Mouse (Mus musculus): ENCODE results near the gene Enox1. TPM values are rescaled to one million over a fixed set of nuclear protein-coding genes. Genes with fewer than 3 reads are reported as not detected.
"Not testable (repeated sequence)": the region's sequence is repeated elsewhere in the genome, so short reads cannot be mapped to it uniquely, and the experiment has no call there.

Enox1 gene
- polyA plus RNA-seq (2015; fragmentation: Nextera tagmentation; extraction: Ambion mirVana): 2.4 TPM in 2 replicates

DNA sequence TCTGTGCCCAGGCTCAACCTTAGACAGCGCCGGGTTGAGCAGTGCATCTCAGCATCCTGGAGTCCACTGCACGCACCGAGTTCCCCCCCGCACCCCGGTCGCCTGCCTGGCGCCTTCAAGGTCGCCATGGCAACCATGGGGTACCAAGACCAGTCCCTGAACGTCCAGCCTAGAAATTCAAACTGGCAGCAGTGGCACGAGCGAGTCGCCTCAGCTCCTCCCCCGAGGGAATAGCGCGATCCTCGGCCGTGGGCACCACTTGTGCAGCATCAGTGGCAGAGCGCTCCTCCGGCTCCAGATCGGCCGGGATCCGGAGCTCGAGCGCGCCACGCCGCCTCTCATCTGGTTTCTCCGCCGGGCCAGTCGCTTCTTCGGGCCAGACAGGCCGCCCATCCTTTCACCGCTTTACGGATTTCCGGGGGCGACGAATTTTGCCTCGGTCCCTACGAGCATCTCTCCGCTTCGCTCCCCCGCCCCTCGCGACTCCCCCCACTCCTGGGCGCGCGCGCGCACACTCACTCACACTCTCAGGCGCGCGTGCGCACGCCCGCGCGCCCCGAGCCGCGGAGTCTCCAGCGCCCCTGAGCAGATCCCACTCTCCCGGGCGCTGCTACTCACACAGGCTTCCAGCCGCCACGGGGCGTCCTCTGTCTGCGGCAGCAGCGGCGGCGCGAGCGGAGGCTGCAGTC, at the start of gene Enox1:
Gene Enox1 (plus strand): TSS at position 542 of the 689 bp plus-strand sequence.
- peak within 1 kb of the TSS; percentile 100 for H3K4me2 ChIP-seq (ENCODE audit: low read depth, low read length)
- peaks cover 41% of the 10 kb centered on the region for H3K27me3 ChIP-seq (ENCODE audit: control insufficient read depth, insufficient read depth, low read depth, low read length)
- H3K27ac ChIP-seq (ENCODE audit: low read length): no peak within 1 kb of the TSS
- H3K36me3 ChIP-seq (ENCODE audit: control insufficient read depth, insufficient read depth, low read length): no peaks in the 10 kb centered on the region
- peaks cover 17% of the 10 kb centered on the region; the same call in 1 of the 2 replicates for H3K4me1 ChIP-seq (replicated peaks; ENCODE audit: control insufficient read depth, insufficient read depth, low read length)
- WGBS: under 1% methylated on average over 69 of the region's 73 CpGs
- H3K9me3 ChIP-seq (ENCODE audit: control insufficient read depth, low read length): no peaks in the 10 kb centered on the region
- peak; percentile 88 for ATAC-seq (ENCODE audit: low read depth)
- peak within 1 kb of the TSS; percentile 69 for H3K4me3 ChIP-seq (ENCODE audit: low read length)
- peak within 1 kb of the TSS; percentile 61 for H3K9ac ChIP-seq (ENCODE audit: low read length)

DNA sequence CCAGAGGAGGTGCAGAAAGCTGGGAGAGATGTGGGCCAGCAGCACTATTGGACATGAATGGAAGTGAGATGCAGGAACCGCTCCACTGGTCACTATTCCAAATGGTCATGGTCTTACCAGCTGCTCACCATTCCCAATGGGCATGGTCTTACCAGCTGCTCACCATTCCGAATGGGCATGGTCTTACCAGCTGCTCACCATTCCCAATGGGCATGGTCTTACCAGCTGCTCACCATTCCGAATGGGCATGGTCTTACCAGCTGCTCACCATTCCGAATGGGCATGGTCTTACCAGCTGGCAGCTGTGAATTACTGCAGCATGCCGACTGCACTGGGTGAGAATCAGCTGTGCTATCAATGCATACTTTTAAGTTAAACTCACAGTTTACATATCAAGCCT, 45.9 kb upstream of the Enox1 start:
- H3K27me3 ChIP-seq (ENCODE audit: control insufficient read depth, insufficient read depth, low read depth, low read length); H3K36me3 ChIP-seq (ENCODE audit: control insufficient read depth, insufficient read depth, low read length); H3K9me3 ChIP-seq (ENCODE audit: control insufficient read depth, low read length); H3K4me1 ChIP-seq (replicated peaks; ENCODE audit: control insufficient read depth, insufficient read depth, low read length); H3K4me2 ChIP-seq (ENCODE audit: low read depth, low read length); H3K4me3 ChIP-seq (ENCODE audit: low read length); H3K9ac ChIP-seq (ENCODE audit: low read length); H3K27ac ChIP-seq (ENCODE audit: low read length); ATAC-seq (ENCODE audit: low read depth): not testable (repeated sequence)
- 81% methylated on average over 5 of the region's 5 CpGs for WGBS

GRCm38 (mm10) chr14:77130612-77131011, 26.0 kb upstream of the Enox1 start:
- no peak for ATAC-seq (ENCODE audit: low read depth)

GRCm38 (mm10) chr14:77136936-77137335, 19.6 kb upstream of the Enox1 start:
- Histone ChIP-seq H3K4me1 (replicated peaks; ENCODE audit: control insufficient read depth, insufficient read depth, low read length) (no peaks in the 10 kb centered on the region), H3K27ac (ENCODE audit: low read length) (no peak overlapping the region), H3K4me3 (ENCODE audit: low read length) (no peak overlapping the region), H3K9ac (ENCODE audit: low read length) (no peak overlapping the region), H3K9me3 (ENCODE audit: control insufficient read depth, low read length) (no peaks in the 10 kb centered on the region), H3K27me3 (ENCODE audit: control insufficient read depth, insufficient read depth, low read depth, low read length) (no peaks in the 10 kb centered on the region), H3K4me2 (ENCODE audit: low read depth, low read length) (no peak overlapping the region), H3K36me3 (ENCODE audit: control insufficient read depth, insufficient read depth, low read length) (no peaks in the 10 kb centered on the region)
- no peak for ATAC-seq (ENCODE audit: low read depth)
- 35% methylated on average over 6 of the region's 6 CpGs for WGBS

More at GRCm38 (mm10) chr14:77130612-77131011, 26.0 kb upstream of the Enox1 start:
- no peak overlapping the region for H3K27ac ChIP-seq (ENCODE audit: low read length)
- no peak overlapping the region for H3K4me2 ChIP-seq (ENCODE audit: low read depth, low read length)
- H3K4me1 ChIP-seq (replicated peaks; ENCODE audit: control insufficient read depth, insufficient read depth, low read length): no peaks in the 10 kb centered on the region
- H3K4me3 ChIP-seq (ENCODE audit: low read length): no peak overlapping the region
- WGBS: 90% methylated on average over 5 of the region's 5 CpGs
- no peaks in the 10 kb centered on the region for H3K27me3 ChIP-seq (ENCODE audit: control insufficient read depth, insufficient read depth, low read depth, low read length)
- H3K9ac ChIP-seq (ENCODE audit: low read length): no peak overlapping the region
- no peaks in the 10 kb centered on the region for H3K36me3 ChIP-seq (ENCODE audit: control insufficient read depth, insufficient read depth, low read length)
- H3K9me3 ChIP-seq (ENCODE audit: control insufficient read depth, low read length): no peaks in the 10 kb centered on the region

DNA sequence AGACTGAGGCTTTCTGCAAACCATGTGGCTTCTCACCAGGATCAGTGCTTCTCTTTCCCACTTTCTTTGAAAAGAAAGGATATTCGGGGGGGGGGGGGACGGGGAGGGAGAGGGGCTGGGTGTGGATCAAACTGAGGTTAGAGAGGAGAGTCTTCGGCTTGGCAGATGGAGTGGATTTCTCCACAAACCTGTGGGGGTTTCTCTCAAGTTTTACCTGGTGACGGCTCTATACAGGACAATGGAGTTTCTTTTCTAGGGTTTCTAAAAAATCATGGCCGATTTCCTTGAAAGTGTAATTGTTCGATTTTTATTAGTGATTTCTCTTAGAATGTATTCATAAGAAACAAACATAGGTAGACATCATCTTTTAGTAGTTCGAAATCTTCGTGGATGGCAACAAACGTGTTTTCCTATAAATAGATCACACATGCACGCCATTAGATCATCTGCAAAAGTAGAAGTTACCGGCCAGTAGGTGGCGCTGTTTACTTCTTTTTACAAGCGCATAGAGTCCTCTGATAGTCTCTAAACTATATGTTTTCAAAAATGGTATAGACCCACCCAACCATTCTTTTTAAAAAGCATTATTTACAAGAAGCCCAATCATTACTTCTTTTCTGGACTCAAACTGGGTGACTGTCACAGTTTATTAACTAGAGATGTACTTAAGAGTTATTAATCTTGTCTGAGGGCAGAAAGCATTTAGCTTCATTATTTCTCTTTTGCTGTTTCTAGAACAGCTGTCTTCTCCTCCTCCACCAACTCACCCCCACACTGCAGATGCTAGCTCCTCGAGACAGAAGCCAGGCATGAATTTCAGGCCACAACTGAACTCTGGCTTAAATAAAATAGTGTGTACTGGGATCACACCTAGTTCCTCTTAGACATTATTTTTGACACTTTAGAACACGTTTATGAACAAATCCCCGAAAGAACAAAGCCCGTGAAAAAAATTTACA, 15.0 kb upstream of the Enox1 start:
- WGBS: 25% methylated on average over 17 of the region's 17 CpGs

GRCm38 (mm10) chr14:77145103-77145502, 11.5 kb upstream of the Enox1 start:
- no peaks in the 10 kb centered on the region for H3K27me3 ChIP-seq (ENCODE audit: control insufficient read depth, insufficient read depth, low read depth, low read length)
- no peak overlapping the region for H3K27ac ChIP-seq (ENCODE audit: low read length)
- H3K4me3 ChIP-seq (ENCODE audit: low read length): no peak overlapping the region
- no peak for ATAC-seq (ENCODE audit: low read depth)
- WGBS: 49% methylated on average over 4 of the region's 4 CpGs
- H3K4me2 ChIP-seq (ENCODE audit: low read depth, low read length): no peak overlapping the region
- H3K9ac ChIP-seq (ENCODE audit: low read length): no peak overlapping the region
- H3K36me3 ChIP-seq (ENCODE audit: control insufficient read depth, insufficient read depth, low read length): no peaks in the 10 kb centered on the region
- H3K4me1 ChIP-seq (replicated peaks; ENCODE audit: control insufficient read depth, insufficient read depth, low read length): no peaks in the 10 kb centered on the region
- no peaks in the 10 kb centered on the region for H3K9me3 ChIP-seq (ENCODE audit: control insufficient read depth, low read length)

More for the DNA sequence above, 15.0 kb upstream of the Enox1 start:
- Histone ChIP-seq H3K4me3 (ENCODE audit: low read length) (no peak overlapping the region), H3K27me3 (ENCODE audit: control insufficient read depth, insufficient read depth, low read depth, low read length) (no peaks in the 10 kb centered on the region), H3K9me3 (ENCODE audit: control insufficient read depth, low read length) (no peaks in the 10 kb centered on the region), H3K27ac (ENCODE audit: low read length) (no peak overlapping the region), H3K36me3 (ENCODE audit: control insufficient read depth, insufficient read depth, low read length) (no peaks in the 10 kb centered on the region), H3K9ac (ENCODE audit: low read length) (no peak overlapping the region), H3K4me1 (replicated peaks; ENCODE audit: control insufficient read depth, insufficient read depth, low read length) (no peaks in the 10 kb centered on the region), H3K4me2 (ENCODE audit: low read depth, low read length) (peak overlapping the region; percentile 25)
- ATAC-seq (ENCODE audit: low read depth): peak; percentile 72

DNA sequence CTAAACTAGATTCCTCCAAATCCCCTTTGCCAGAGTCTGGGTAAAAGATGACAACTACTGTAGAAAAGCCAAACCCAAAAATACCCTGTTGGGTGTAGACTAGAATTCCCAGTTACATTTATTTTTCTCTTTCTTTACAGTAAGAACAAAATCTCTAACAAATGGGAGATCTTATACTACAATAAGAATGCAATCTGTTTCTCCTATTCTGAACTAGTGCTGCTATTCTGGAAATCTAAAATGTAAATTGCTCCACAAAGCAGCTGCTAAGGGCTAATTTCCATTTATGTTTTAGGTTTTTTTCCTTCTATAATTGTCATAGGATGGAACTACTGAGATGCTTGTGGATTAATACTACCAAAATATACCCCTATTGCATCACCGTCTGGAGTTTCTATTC, 8.9 kb upstream of the Enox1 start:
- H3K27me3 ChIP-seq (ENCODE audit: control insufficient read depth, insufficient read depth, low read depth, low read length): no peaks in the 10 kb centered on the region
- no peaks in the 10 kb centered on the region for H3K36me3 ChIP-seq (ENCODE audit: control insufficient read depth, insufficient read depth, low read length)
- no peak overlapping the region for H3K4me2 ChIP-seq (ENCODE audit: low read depth, low read length)
- no peak overlapping the region for H3K4me3 ChIP-seq (ENCODE audit: low read length)
- 92% methylated on average over 1 of the region's 1 CpGs for WGBS
- no peaks in the 10 kb centered on the region for H3K4me1 ChIP-seq (replicated peaks; ENCODE audit: control insufficient read depth, insufficient read depth, low read length)
- no peak overlapping the region for H3K9ac ChIP-seq (ENCODE audit: low read length)
- ATAC-seq (ENCODE audit: low read depth): no peak
- no peaks in the 10 kb centered on the region for H3K9me3 ChIP-seq (ENCODE audit: control insufficient read depth, low read length)
- H3K27ac ChIP-seq (ENCODE audit: low read length): no peak overlapping the region

DNA sequence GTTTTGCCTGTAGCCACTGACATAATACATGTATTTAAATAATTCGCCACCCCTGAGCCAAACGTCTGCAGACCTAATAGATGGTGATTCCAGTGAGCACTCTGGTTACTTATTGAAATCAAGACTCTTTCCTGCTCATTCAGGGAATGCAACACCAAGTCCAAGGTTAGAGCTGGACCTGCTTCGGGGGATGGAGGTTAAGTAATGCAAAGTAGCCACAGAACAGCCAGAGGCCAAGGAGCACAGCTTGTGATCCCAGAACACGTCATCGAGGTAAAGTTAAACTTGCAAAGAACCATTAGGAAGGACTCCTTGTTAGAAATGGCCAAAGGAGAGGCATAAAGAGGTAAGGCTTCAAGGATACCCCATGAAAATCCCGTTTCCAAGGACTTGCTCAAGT, 6.0 kb upstream of the Enox1 start:
- no peak overlapping the region for H3K4me2 ChIP-seq (ENCODE audit: low read depth, low read length)
- no peaks in the 10 kb centered on the region for H3K4me1 ChIP-seq (replicated peaks; ENCODE audit: control insufficient read depth, insufficient read depth, low read length)
- no peaks in the 10 kb centered on the region for H3K9me3 ChIP-seq (ENCODE audit: control insufficient read depth, low read length)
- ATAC-seq (ENCODE audit: low read depth): no peak
- no peak overlapping the region for H3K27ac ChIP-seq (ENCODE audit: low read length)
- WGBS: 72% methylated on average over 6 of the region's 6 CpGs
- no peak overlapping the region for H3K9ac ChIP-seq (ENCODE audit: low read length)
- peaks cover 10% of the 10 kb centered on the region for H3K27me3 ChIP-seq (ENCODE audit: control insufficient read depth, insufficient read depth, low read depth, low read length)
- no peaks in the 10 kb centered on the region for H3K36me3 ChIP-seq (ENCODE audit: control insufficient read depth, insufficient read depth, low read length)
- no peak overlapping the region for H3K4me3 ChIP-seq (ENCODE audit: low read length)

DNA sequence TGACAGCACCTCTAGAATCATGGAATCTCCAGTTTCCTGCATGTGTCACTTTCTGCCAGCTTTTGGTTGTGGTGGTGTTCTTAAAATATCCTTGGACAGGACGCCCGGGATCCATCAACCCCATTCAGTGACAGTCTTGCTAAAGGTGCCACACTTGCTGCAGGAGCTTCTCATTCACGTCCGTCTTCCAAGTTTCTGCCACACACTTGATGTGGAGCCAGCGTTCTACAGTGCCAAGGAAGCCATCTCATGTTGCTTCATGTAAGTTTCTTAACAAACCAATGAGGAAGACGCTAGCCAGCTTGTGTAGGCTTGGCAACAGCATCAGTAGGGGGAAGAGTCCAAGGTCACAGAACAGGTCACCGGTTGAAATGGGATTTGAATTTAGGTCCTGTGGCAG, 5.1 kb upstream of the Enox1 start:
- H3K36me3 ChIP-seq (ENCODE audit: control insufficient read depth, insufficient read depth, low read length): no peaks in the 10 kb centered on the region
- 85% methylated on average over 7 of the region's 7 CpGs for WGBS
- H3K9me3 ChIP-seq (ENCODE audit: control insufficient read depth, low read length): no peaks in the 10 kb centered on the region
- no peak overlapping the region for H3K4me2 ChIP-seq (ENCODE audit: low read depth, low read length)
- peaks cover 18% of the 10 kb centered on the region for H3K27me3 ChIP-seq (ENCODE audit: control insufficient read depth, insufficient read depth, low read depth, low read length)
- no peak for ATAC-seq (ENCODE audit: low read depth)
- H3K4me3 ChIP-seq (ENCODE audit: low read length): no peak overlapping the region
- H3K4me1 ChIP-seq (replicated peaks; ENCODE audit: control insufficient read depth, insufficient read depth, low read length): peaks cover 6% of the 10 kb centered on the region; the same call in 1 of the 2 replicates
- H3K9ac ChIP-seq (ENCODE audit: low read length): no peak overlapping the region
- no peak overlapping the region for H3K27ac ChIP-seq (ENCODE audit: low read length)
